Mouse (Mus musculus) adrenal gland, postnatal 14 days (tissue): ENCODE data around the gene Slc17a5. TPM values are rescaled to one million over a fixed set of nuclear protein-coding genes. Genes with fewer than 3 reads are reported as not detected.

Experiments used
- total RNA-seq: library from RNA; stranded (reverse); gene quantifications from 2 replicates; pipeline ENCODE4 v1.2.3, GENCODE M21; 2021

Gene Slc17a5
- total RNA-seq, 1 experiment from 2014 or later, result 12.1 TPM

Other genes starting within 250 kb of the Slc17a5 start
- gene Gsta2, start 232.3 kb downstream of the Slc17a5 start, total RNA-seq, result 3.3 TPM in 1 of 2 replicates, not detected in the other
- gene Dppa5a, start 219.9 kb downstream of the Slc17a5 start, total RNA-seq, result not detected in 2 replicates
- gene Ooep, start 209.3 kb downstream of the Slc17a5 start, total RNA-seq, result not detected in 2 replicates
- gene Ddx43, start 192.3 kb downstream of the Slc17a5 start, total RNA-seq, result 0.15 TPM in 1 of 2 replicates, not detected in the other
- gene Cgas, start 144.8 kb downstream of the Slc17a5 start, total RNA-seq, result 1.4 and 1.6 TPM in 2 replicates
- 27.8 and 29.5 TPM in 2 replicates for gene Mto1, start 139.8 kb downstream of the Slc17a5 start, total RNA-seq
- gene Gm17324, start 139.3 kb downstream of the Slc17a5 start, total RNA-seq, result 0.56 TPM in 1 of 2 replicates, not detected in the other
- gene Eef1a1, start 98.9 kb downstream of the Slc17a5 start, total RNA-seq, result 6,863 and 7,423 TPM in 2 replicates
- 2.2 and 3.5 TPM in 2 replicates for gene Cd109, start 27.5 kb upstream of the Slc17a5 start, total RNA-seq